In the genomic region with DNA sequence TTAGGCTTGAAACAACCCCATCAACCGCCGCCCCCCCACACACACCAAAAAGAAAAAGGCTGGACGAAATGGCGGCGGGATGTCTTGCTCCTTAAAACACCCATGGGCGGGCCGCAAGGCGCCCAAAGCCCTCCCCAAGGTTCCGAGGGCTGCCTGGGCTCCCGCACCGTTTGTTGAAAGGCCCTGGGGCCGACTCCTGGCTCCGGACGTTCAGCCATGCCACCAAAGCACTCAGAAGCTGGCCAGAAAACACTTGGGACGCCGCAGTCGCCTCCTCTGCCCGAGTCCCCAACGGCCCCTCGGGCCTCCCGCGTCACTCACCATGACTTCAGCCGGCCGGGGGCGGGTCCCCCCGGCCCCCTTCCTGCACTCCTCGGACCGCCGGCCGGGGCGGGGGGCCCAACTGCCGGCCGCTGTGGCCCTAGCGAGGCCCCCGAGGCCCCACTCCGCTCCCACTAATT, we compare ENCODE assay signal across 1 mouse cellular context.
TF ChIP-seq lines count a peak whose summit lies in the region.

No protein-coding gene starts in this region.

TF ChIP-seq in MEL, 35 proteins besides CTCF, POLR2A, EP300 and RAD21:
- TF ChIP-seq HCFC1 (IDR thresholded peaks at IDR 0.05; ENCODE audit: low read depth, low read length) (no peak), POLR2AphosphoS2 (IDR thresholded peaks at IDR 0.05; ENCODE audit: low read length) (peak; percentile 56; the same call in 1 of the 2 replicates)
